Comparison of ENCODE assay signal across 15 mouse cellular contexts in genomic region chr8:108977693-108978361, GRCm38 (mm10).
DNase-seq lines count a peak whose midpoint lies in the region; ATAC-seq lines count a peak whose summit lies in the region.
"Had no signal": no experiment of that assay in that cellular context is flagged by ENCODE, and none has a peak within 500 bp of the region (broad histone marks: within the 10 kb centered on the region; RNA-seq: fewer than 3 reads in every experiment).

No protein-coding gene starts in this region.

- H3K27me3 ChIP-seq in hindbrain, embryonic 11.5 days (ENCODE audit: control insufficient read depth, insufficient read depth, low read length), result no peaks in the 10 kb centered on the region
- H3K27me3 ChIP-seq in hindbrain, embryonic 14.5 days (ENCODE audit: control insufficient read depth, insufficient read depth, low read length), result no peaks in the 10 kb centered on the region
- H3K27me3 ChIP-seq in embryonic facial prominence, embryonic 14.5 days (replicated peaks; ENCODE audit: control insufficient read depth, insufficient read depth, low read length), result no peaks in the 10 kb centered on the region
- no peaks in the 10 kb centered on the region for H3K27me3 ChIP-seq in limb, embryonic 15.5 days
- H3K27me3 ChIP-seq: heart, embryonic 15.5 days; midbrain, embryonic 15.5 days had no signal

- no peak overlapping the region for H3K9ac ChIP-seq in hindbrain, embryonic 11.5 days (ENCODE audit: low read depth, low read length)
- H3K9ac ChIP-seq in hindbrain, embryonic 14.5 days, result no peak overlapping the region
- no peak overlapping the region for H3K9ac ChIP-seq in embryonic facial prominence, embryonic 14.5 days (ENCODE audit: low read depth, low read length)
- no peak overlapping the region for H3K9ac ChIP-seq in limb, embryonic 15.5 days
- H3K9ac ChIP-seq: heart, embryonic 15.5 days; liver, embryonic 14.5 days; midbrain, embryonic 15.5 days had no signal

- no peaks in the 10 kb centered on the region for H3K36me3 ChIP-seq in hindbrain, embryonic 11.5 days (ENCODE audit: control insufficient read depth, insufficient read depth, low read length)
- H3K36me3 ChIP-seq in hindbrain, embryonic 14.5 days (replicated peaks; ENCODE audit: control insufficient read depth, insufficient read depth), result no peaks in the 10 kb centered on the region
- no peaks in the 10 kb centered on the region for H3K36me3 ChIP-seq in embryonic facial prominence, embryonic 14.5 days (ENCODE audit: control insufficient read depth, insufficient read depth, low read length)
- no peaks in the 10 kb centered on the region for H3K36me3 ChIP-seq in limb, embryonic 15.5 days
- H3K36me3 ChIP-seq: heart, embryonic 15.5 days; midbrain, embryonic 15.5 days had no signal

- no peaks in the 10 kb centered on the region for H3K9me3 ChIP-seq in hindbrain, embryonic 11.5 days (ENCODE audit: control insufficient read depth, low read length)
- peaks cover 6% of the 10 kb centered on the region; the same call in 1 of the 2 replicates for H3K9me3 ChIP-seq in hindbrain, embryonic 14.5 days (ENCODE audit: control insufficient read depth, low read length)
- peaks cover 13% of the 10 kb centered on the region; the same call in 1 of the 2 replicates for H3K9me3 ChIP-seq in embryonic facial prominence, embryonic 14.5 days (ENCODE audit: control insufficient read depth, low read length)
- no peaks in the 10 kb centered on the region for H3K9me3 ChIP-seq in limb, embryonic 15.5 days
- H3K9me3 ChIP-seq: midbrain, embryonic 15.5 days had no signal

- no peaks in the 10 kb centered on the region for H3K4me1 ChIP-seq in hindbrain, embryonic 11.5 days (replicated peaks; ENCODE audit: control insufficient read depth, insufficient read depth, low read length)
- no peaks in the 10 kb centered on the region for H3K4me1 ChIP-seq in hindbrain, embryonic 14.5 days (replicated peaks; ENCODE audit: control insufficient read depth, insufficient read depth, low read length)
- H3K4me1 ChIP-seq in embryonic facial prominence, embryonic 14.5 days (ENCODE audit: control insufficient read depth, insufficient read depth, low read length), result peaks cover 12% of the 10 kb centered on the region; the same call in 1 of the 2 replicates
- H3K4me1 ChIP-seq in limb, embryonic 15.5 days, result peaks cover 10% of the 10 kb centered on the region; the same call in 1 of the 2 replicates
- H3K4me1 ChIP-seq: heart, embryonic 15.5 days had no signal

- WGBS in hindbrain, embryonic 11.5 days, result 57% methylated on average over 11 of the region's 11 CpGs
- WGBS in hindbrain, embryonic 14.5 days, result 71% methylated on average over 11 of the region's 11 CpGs
- 23% methylated on average over 11 of the region's 11 CpGs for WGBS in embryonic facial prominence, embryonic 14.5 days
- WGBS in limb, embryonic 15.5 days, result 15% methylated on average over 11 of the region's 11 CpGs

- peak; percentile 25 for DNase-seq in hindbrain, embryonic 11.5 days (ENCODE audit: low spot score)
- DNase-seq in hindbrain, embryonic 14.5 days (ENCODE audit: low spot score), result no peak
- peak; percentile 56 for DNase-seq in embryo, embryonic 10 days (ENCODE audit: low spot score)
- peak; percentile 68 for DNase-seq in embryonic facial prominence, embryonic 14.5 days (ENCODE audit: low spot score)
- DNase-seq in layer of hippocampus, postnatal 10 days (ENCODE audit: low spot score in 2 of 2), result no peak
- no peak for DNase-seq in thymus, postnatal 14 days
- DNase-seq in B cell, adult 2 months, result no peak
- DNase-seq: cerebellum, adult 8-10 months; gastrocnemius, postnatal 10 days; right cerebral cortex, postnatal 25 days had no signal

- H3K4me3 ChIP-seq in hindbrain, embryonic 11.5 days (ENCODE audit: low read depth, low read length), result no peak overlapping the region
- no peak overlapping the region for H3K4me3 ChIP-seq in hindbrain, embryonic 14.5 days (replicated peaks; ENCODE audit: low read length)
- no peak overlapping the region for H3K4me3 ChIP-seq in embryonic facial prominence, embryonic 14.5 days (ENCODE audit: low read depth, low read length)
- no peak overlapping the region for H3K4me3 ChIP-seq in limb, embryonic 15.5 days
- H3K4me3 ChIP-seq: heart, embryonic 15.5 days; midbrain, embryonic 15.5 days had no signal

- no peak overlapping the region for H3K4me2 ChIP-seq in hindbrain, embryonic 11.5 days (replicated peaks; ENCODE audit: low read depth, low read length)
- no peak overlapping the region for H3K4me2 ChIP-seq in hindbrain, embryonic 14.5 days (replicated peaks)
- peak overlapping the region; percentile 13 for H3K4me2 ChIP-seq in embryonic facial prominence, embryonic 14.5 days (ENCODE audit: low read depth, low read length)
- 0 out of 2 replicates have a peak overlapping the region, but pooled peaks have one; percentile 1 for H3K4me2 ChIP-seq in limb, embryonic 15.5 days
- H3K4me2 ChIP-seq: heart, embryonic 15.5 days; midbrain, embryonic 15.5 days had no signal

- H3K27ac ChIP-seq in hindbrain, embryonic 11.5 days (ENCODE audit: low read depth, low read length), result no peak overlapping the region
- no peak overlapping the region for H3K27ac ChIP-seq in hindbrain, embryonic 14.5 days
- H3K27ac ChIP-seq in embryonic facial prominence, embryonic 14.5 days (replicated peaks; ENCODE audit: low read depth, low read length), result peak overlapping the region; percentile 28
- peak overlapping the region; percentile 11; the same call in 1 of the 2 replicates for H3K27ac ChIP-seq in limb, embryonic 15.5 days
- H3K27ac ChIP-seq: heart, embryonic 15.5 days; liver, embryonic 14.5 days; midbrain, embryonic 15.5 days had no signal

- ATAC-seq in hindbrain, embryonic 11.5 days (ENCODE audit: low FRiP score), result no peak
- no peak for ATAC-seq in hindbrain, embryonic 14.5 days (ENCODE audit: low FRiP score)
- ATAC-seq in embryonic facial prominence, embryonic 14.5 days (ENCODE audit: low read depth), result peak; percentile 47
- no peak for ATAC-seq in limb, embryonic 15.5 days (ENCODE audit: insufficient number of reproducible peaks, low FRiP score, low TSS enrichment, low read depth)
- ATAC-seq: CD4-positive, CD25-positive, alpha-beta regulatory T cell, adult 4 months; midbrain, embryonic 15.5 days had no signal

Comparison
In these comparisons a context has a peak if more than half of its experiments do, and no peak if none do; other contexts are left out.
1. DNase-seq: peak in hindbrain, embryonic 11.5 days (single experiment), embryo, embryonic 10 days (single experiment) and embryonic facial prominence, embryonic 14.5 days (single experiment); none in hindbrain, embryonic 14.5 days (single experiment), layer of hippocampus, postnatal 10 days (0 of 2), thymus, postnatal 14 days (single experiment) and B cell, adult 2 months (0 of 2).
2. H3K27ac ChIP-seq: peak in embryonic facial prominence, embryonic 14.5 days (single experiment) and limb, embryonic 15.5 days (single experiment); none in hindbrain, embryonic 11.5 days (single experiment) and hindbrain, embryonic 14.5 days (single experiment).
3. H3K4me2 ChIP-seq: peak in embryonic facial prominence, embryonic 14.5 days (single experiment) and limb, embryonic 15.5 days (single experiment); none in hindbrain, embryonic 11.5 days (single experiment) and hindbrain, embryonic 14.5 days (single experiment).